Mouse (Mus musculus) neural tube, embryonic 13.5 days (tissue): Measurements from ENCODE around the gene Apobec1. TPM values are rescaled to one million over a fixed set of nuclear protein-coding genes. Genes with fewer than 3 reads are reported as not detected.
"Not testable (repeated sequence)": the region's sequence is repeated elsewhere in the genome, so short reads cannot be mapped to it uniquely, and the experiment has no call there.

Experiments
- ATAC-seq: fragments of 200-750 bp; cut with Nextera tagmentation; 2 replicates; pipeline ENCODE4 v1.8.0; 2017; ENCODE audit warnings: low read depth, mild to moderate bottlenecking, moderate TSS enrichment, moderate library complexity
- H3K27ac ChIP-seq: fragments of 300-500 bp; sonication (generic); replicated peaks from 2 replicates; pipeline ENCODE4 v1.5.1; 2015; ENCODE audit warnings: moderate library complexity, mild to moderate bottlenecking, inconsistent platforms
- H3K27me3 ChIP-seq: fragments of 300-500 bp; sonication (generic); 2 replicates; pipeline ENCODE4 v1.6.1; 2015; ENCODE audit warnings: mild to moderate bottlenecking, inconsistent platforms
- H3K36me3 ChIP-seq: fragments of 300-500 bp; sonication (generic); 2 replicates; pipeline ENCODE4 v1.6.1; 2015; ENCODE audit warnings: mild to moderate bottlenecking, inconsistent platforms
- H3K4me1 ChIP-seq: fragments of 300-500 bp; sonication (generic); replicated peaks from 2 replicates; pipeline ENCODE4 v1.6.1; 2015; ENCODE audit warnings: inconsistent platforms
- H3K4me2 ChIP-seq: fragments of 300-500 bp; sonication (generic); 2 replicates; pipeline ENCODE4 v1.6.1; 2015; ENCODE audit warnings: inconsistent platforms, mild to moderate bottlenecking, moderate library complexity
- H3K4me3 ChIP-seq: fragments of 300-500 bp; sonication (generic); 2 replicates; pipeline ENCODE4 v1.5.1; 2015; ENCODE audit warnings: mild to moderate bottlenecking, inconsistent platforms
- H3K9ac ChIP-seq: fragments of 300-500 bp; sonication (generic); 2 replicates; pipeline ENCODE4 v1.6.1; 2015; ENCODE audit warnings: moderate library complexity, mild to moderate bottlenecking, inconsistent platforms
- H3K9me3 ChIP-seq: fragments of 300-500 bp; sonication (generic); 2 replicates; pipeline ENCODE4 v1.6.1; 2016; ENCODE audit warnings: inconsistent platforms
- WGBS: fragments of 180-500 bp; shearing (Covaris S2); methylation state at CpG from one replicate; pipeline ENCODE4 v1.1.7; 2015; 5-methylcytosine and 5-hydroxymethylcytosine counted together
- polyA plus RNA-seq: library from polyadenylated mRNA; unstranded; fragments of >200 nt; fragmentation: Nextera tagmentation; extraction: Ambion mirVana; gene quantifications from 2 replicates; pipeline ENCODE4 v1.2.1, GENCODE M21; 2015

Gene Apobec1
- polyA plus RNA-seq, 1 experiment from 2014 or later: 2.3 TPM

DNA sequence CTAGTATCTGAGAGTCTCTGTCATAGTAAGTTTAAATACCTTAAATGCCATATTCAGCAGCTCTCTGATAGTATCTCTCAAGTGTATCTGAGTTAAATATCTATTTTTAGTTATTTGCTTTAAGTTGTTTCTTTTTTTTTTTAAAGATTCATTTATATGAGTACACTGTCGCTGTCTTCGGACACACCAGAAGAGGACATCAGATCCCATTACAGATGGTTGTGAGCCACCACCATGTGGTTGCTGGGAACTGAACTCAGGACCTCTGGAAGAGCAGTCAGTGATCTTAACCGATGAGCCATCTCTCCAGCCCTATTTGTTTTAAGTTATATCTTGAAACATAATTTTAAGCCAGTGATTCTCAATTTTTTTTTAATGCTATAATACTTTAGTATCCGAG lies 1.2 kb downstream of the Apobec1 start:
- WGBS: 91% methylated on average over 4 of the region's 4 CpGs

GRCm38 (mm10) chr6:122600066-122600646 lies 2.1 kb downstream of the Apobec1 start:
- no peak overlapping the region for H3K4me3 ChIP-seq
- no peak for ATAC-seq
- no peak overlapping the region for H3K4me2 ChIP-seq
- WGBS: 77% methylated on average over 7 of the region's 7 CpGs
- H3K36me3 ChIP-seq: no peaks in the 10 kb centered on the region
- no peaks in the 10 kb centered on the region for H3K9me3 ChIP-seq
- H3K9ac ChIP-seq: no peak overlapping the region
- peaks cover 10% of the 10 kb centered on the region for H3K4me1 ChIP-seq
- H3K27ac ChIP-seq: no peak overlapping the region
- no peaks in the 10 kb centered on the region for H3K27me3 ChIP-seq

More for the DNA sequence above, 1.2 kb downstream of the Apobec1 start:
- Histone ChIP-seq H3K36me3 (no peaks in the 10 kb centered on the region), H3K27ac (no peak overlapping the region), H3K4me2 (no peak overlapping the region), H3K9me3 (no peaks in the 10 kb centered on the region), H3K4me3 (no peak overlapping the region), H3K27me3 (no peaks in the 10 kb centered on the region), H3K9ac (no peak overlapping the region), H3K4me1 (peaks cover 10% of the 10 kb centered on the region)
- ATAC-seq: no peak

GRCm38 (mm10) chr6:122599054-122599737 lies 3.0 kb downstream of the Apobec1 start:
- Histone ChIP-seq H3K4me3 (no peak overlapping the region), H3K27ac (no peak overlapping the region), H3K9me3 (no peaks in the 10 kb centered on the region), H3K36me3 (no peaks in the 10 kb centered on the region), H3K4me1 (peaks cover 10% of the 10 kb centered on the region), H3K4me2 (no peak overlapping the region), H3K9ac (no peak overlapping the region), H3K27me3 (no peaks in the 10 kb centered on the region)
- WGBS: 92% methylated on average over 9 of the region's 9 CpGs
- no peak for ATAC-seq

DNA sequence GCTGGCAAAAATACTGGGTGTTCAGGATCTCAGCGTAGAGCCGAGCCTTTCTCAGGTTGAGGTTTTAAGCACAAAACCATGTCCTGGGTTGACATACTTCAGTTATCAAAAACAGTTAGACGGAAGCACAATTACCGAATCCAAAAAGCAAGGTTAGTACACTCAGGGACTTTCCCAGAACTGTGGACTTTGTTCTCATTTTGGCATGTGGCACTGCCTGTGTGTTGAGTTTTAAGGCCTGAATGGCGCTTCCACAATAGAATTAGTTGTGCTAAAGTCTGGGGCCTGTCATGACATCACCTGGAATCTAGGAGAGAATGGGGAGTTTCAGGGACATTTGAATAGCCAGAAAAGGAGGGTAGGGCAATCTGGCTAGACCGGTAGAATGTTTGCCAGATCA lies 3.8 kb downstream of the Apobec1 start:
- Histone ChIP-seq H3K27me3 (no peaks in the 10 kb centered on the region), H3K9ac (no peak overlapping the region), H3K36me3 (no peaks in the 10 kb centered on the region), H3K9me3 (no peaks in the 10 kb centered on the region), H3K4me3 (no peak overlapping the region), H3K27ac (no peak overlapping the region), H3K4me2 (no peak overlapping the region), H3K4me1 (peaks cover 10% of the 10 kb centered on the region)
- WGBS: 91% methylated on average over 6 of the region's 6 CpGs
- no peak for ATAC-seq

GRCm38 (mm10) chr6:122598014-122598413 lies 4.2 kb downstream of the Apobec1 start:
- H3K4me1 ChIP-seq: peaks cover 10% of the 10 kb centered on the region
- no peak overlapping the region for H3K4me2 ChIP-seq
- ATAC-seq: no peak
- 93% methylated on average over 4 of the region's 4 CpGs for WGBS
- no peaks in the 10 kb centered on the region for H3K36me3 ChIP-seq
- H3K27me3 ChIP-seq: no peaks in the 10 kb centered on the region
- H3K27ac ChIP-seq: no peak overlapping the region
- H3K9ac ChIP-seq: no peak overlapping the region
- no peak overlapping the region for H3K4me3 ChIP-seq
- no peaks in the 10 kb centered on the region for H3K9me3 ChIP-seq

DNA sequence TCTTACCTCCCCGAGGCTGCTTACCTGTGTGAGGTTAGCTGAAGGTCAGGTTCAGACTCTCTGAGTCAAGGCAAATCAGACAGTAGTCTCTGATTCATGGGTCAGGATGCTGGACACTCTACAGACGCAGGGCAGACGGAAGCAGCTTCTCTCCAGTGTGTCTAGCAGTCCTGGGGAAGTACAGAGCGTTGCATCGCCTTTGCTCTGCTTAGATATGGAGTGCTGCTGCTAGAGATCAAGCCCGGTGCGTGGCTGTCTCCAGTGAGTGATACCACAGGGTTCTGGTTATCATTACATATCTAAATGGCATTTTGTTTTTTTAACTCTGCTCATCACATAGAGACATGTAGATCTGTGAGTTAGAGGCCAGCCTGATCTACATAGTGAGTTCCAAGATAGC lies 5.6 kb downstream of the Apobec1 start:
- no peak overlapping the region for H3K9ac ChIP-seq
- no peaks in the 10 kb centered on the region for H3K27me3 ChIP-seq
- no peaks in the 10 kb centered on the region for H3K4me1 ChIP-seq
- H3K4me2 ChIP-seq: no peak overlapping the region
- H3K9me3 ChIP-seq: no peaks in the 10 kb centered on the region
- no peak for ATAC-seq
- H3K4me3 ChIP-seq: no peak overlapping the region
- 86% methylated on average over 7 of the region's 7 CpGs for WGBS
- no peaks in the 10 kb centered on the region for H3K36me3 ChIP-seq
- H3K27ac ChIP-seq: no peak overlapping the region

DNA sequence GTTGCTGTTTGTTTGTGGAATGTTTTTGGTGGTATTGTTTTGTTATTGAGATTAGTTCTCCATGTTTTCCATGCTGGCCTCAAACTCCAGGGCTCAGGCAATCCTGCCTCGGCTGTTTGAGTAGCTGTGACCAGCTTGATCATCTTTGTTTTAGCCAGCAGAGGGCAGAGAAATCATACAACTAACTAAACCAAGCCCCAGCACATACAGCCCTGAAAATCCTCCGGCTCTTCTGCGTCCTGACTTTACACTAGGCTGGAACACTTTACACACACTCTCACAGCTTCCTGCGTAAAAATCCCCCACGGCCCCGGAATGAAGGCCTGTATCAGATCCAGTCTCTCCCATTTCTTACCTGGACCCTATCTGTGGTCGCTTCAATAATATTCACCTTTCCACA lies 6.6 kb downstream of the Apobec1 start:
- 32% methylated on average over 7 of the region's 7 CpGs for WGBS
- ATAC-seq: no peak

GRCm38 (mm10) chr6:122592905-122593304 lies 9.3 kb downstream of the Apobec1 start:
- ATAC-seq: no peak
- Histone ChIP-seq H3K4me2 (no peak overlapping the region), H3K36me3 (no peaks in the 10 kb centered on the region), H3K4me3 (no peak overlapping the region), H3K9ac (no peak overlapping the region), H3K27me3 (no peaks in the 10 kb centered on the region), H3K27ac (no peak overlapping the region), H3K4me1 (no peaks in the 10 kb centered on the region), H3K9me3 (no peaks in the 10 kb centered on the region)
- 87% methylated on average over 2 of the region's 2 CpGs for WGBS

More for the DNA sequence above, 6.6 kb downstream of the Apobec1 start:
- Histone ChIP-seq H3K4me3 (no peak overlapping the region), H3K9me3 (no peaks in the 10 kb centered on the region), H3K9ac (no peak overlapping the region), H3K36me3 (no peaks in the 10 kb centered on the region), H3K4me1 (no peaks in the 10 kb centered on the region), H3K27ac (no peak overlapping the region), H3K27me3 (no peaks in the 10 kb centered on the region), H3K4me2 (no peak overlapping the region)

GRCm38 (mm10) chr6:122591027-122591758 lies 11.1 kb downstream of the Apobec1 start:
- ATAC-seq: no peak
- H3K36me3 ChIP-seq: no peaks in the 10 kb centered on the region
- WGBS: 86% methylated on average over 13 of the region's 13 CpGs

DNA sequence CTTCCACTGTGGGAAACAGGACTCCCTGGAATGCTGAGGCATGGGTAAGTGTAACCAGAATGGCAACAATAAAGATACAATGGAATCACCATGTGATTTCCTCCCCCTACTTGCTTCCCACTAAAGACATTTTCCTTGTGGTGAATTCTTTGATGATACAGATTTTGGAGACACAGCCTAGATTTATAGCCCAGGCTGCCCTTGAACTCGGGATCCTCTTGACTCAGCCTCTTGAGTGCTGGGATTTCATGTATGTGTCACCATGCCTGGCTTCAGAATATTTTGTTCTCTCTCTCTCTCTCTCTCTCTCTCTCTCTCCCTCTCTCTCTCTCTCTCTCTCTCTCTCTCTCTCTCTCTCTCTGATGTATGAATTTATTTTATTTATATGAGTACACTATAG lies 23.2 kb downstream of the Apobec1 start:
- WGBS: 82% methylated on average over 1 of the region's 1 CpGs
- H3K36me3 ChIP-seq: no peaks in the 10 kb centered on the region
- no peak for ATAC-seq
- H3K27me3 ChIP-seq: no peaks in the 10 kb centered on the region
- no peak overlapping the region for H3K27ac ChIP-seq
- no peak overlapping the region for H3K9ac ChIP-seq
- H3K9me3 ChIP-seq: no peaks in the 10 kb centered on the region
- no peak overlapping the region for H3K4me2 ChIP-seq
- no peak overlapping the region for H3K4me3 ChIP-seq
- H3K4me1 ChIP-seq: no peaks in the 10 kb centered on the region

More at GRCm38 (mm10) chr6:122591027-122591758, 11.1 kb downstream of the Apobec1 start:
- Histone ChIP-seq H3K9ac (no peak overlapping the region), H3K27ac (no peak overlapping the region), H3K4me3 (no peak overlapping the region), H3K4me2 (no peak overlapping the region), H3K4me1 (no peaks in the 10 kb centered on the region), H3K27me3 (no peaks in the 10 kb centered on the region), H3K9me3 (no peaks in the 10 kb centered on the region)

DNA sequence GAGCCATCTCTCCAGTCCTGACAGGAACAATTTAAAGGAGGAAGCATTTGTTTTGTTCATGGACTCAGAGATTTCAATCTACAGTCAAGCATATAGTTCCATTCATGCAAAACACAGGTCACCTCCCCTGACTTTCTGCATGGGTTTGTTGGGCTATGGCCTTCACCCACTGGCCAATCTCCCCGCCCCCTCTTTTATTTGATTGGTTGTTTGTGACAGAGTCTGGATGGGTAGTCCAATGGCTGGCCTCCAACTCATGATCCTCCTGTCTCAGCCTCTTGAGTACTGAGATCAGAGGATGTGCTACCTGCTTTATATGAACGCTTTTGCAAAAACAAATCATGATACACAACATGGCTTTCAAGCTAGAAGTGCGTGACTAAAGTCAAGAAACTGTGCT lies 25.2 kb downstream of the Apobec1 start:
- 93% methylated on average over 3 of the region's 3 CpGs for WGBS
- Histone ChIP-seq H3K9ac (no peak overlapping the region), H3K9me3 (no peaks in the 10 kb centered on the region), H3K4me2 (no peak overlapping the region), H3K4me3 (no peak overlapping the region), H3K4me1 (no peaks in the 10 kb centered on the region), H3K36me3 (no peaks in the 10 kb centered on the region), H3K27ac (no peak overlapping the region), H3K27me3 (no peaks in the 10 kb centered on the region)
- no peak for ATAC-seq

DNA sequence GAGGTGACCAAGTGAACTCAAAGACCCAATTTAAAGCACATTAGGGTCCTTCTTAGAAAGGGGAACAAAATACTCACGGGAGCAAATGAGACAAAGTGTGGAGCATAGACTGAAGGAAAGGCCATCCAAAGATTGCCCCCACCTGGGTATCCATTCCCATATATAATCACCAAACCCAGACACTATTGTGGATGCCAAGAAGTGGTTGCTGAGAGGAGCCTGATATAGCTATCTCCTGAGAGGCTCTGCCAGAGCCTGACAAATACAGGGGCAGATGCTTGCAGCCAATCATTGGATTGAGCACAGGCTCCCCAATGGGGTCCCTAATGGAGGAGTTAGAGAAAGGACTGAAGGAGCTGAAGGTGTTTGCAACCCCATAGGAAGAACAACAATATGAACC lies 27.2 kb downstream of the Apobec1 start:
- H3K27me3 ChIP-seq, H3K4me2 ChIP-seq, ATAC-seq, H3K4me3 ChIP-seq, H3K9ac ChIP-seq, H3K9me3 ChIP-seq, H3K27ac ChIP-seq, H3K4me1 ChIP-seq, H3K36me3 ChIP-seq: not testable (repeated sequence)
- 91% methylated on average over 1 of the region's 1 CpGs for WGBS
